Comparison of ENCODE assay signal across 8 mouse cellular contexts in the genomic region with DNA sequence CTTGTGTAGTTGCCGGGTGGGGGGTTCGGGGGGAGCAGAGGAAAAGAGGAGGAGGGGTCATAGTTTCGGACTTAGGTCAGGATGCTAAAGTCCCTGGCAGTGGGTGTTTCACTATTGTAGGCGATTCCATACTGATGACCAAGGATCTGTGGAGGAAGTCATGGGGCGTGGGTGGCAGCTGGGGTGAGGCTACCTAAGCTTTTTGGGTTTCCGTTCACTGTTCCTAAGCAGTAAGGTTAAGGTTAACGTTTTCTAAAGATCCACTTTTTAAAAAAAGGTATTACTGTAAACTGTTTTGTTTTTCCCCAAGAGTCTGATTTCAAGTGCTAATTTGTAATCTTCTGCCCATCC. TPM values are rescaled to one million over a fixed set of nuclear protein-coding genes. Genes with fewer than 3 reads are reported as not detected.
DNase-seq lines count a peak whose midpoint lies in the region; ATAC-seq and TF ChIP-seq lines count a peak whose summit lies in the region.

No protein-coding gene starts in this region.

- TF ChIP-seq POLR2A in olfactory bulb, adult 2 months (IDR thresholded peaks at IDR 0.05; ENCODE audit: insufficient read depth, low read depth, low read length): no peak

- H3K4me3 ChIP-seq in lung, postnatal 0 days (ENCODE audit: low read depth, low read length): peak overlapping the region; percentile 33
- peak overlapping the region; percentile 55 for H3K4me3 ChIP-seq in limb, embryonic 10.5 days
- peak overlapping the region; percentile 79 for H3K4me3 ChIP-seq in olfactory bulb, adult 2 months (ENCODE audit: insufficient read depth, low read depth, low read length)

- H3K4me2 ChIP-seq in lung, postnatal 0 days (replicated peaks; ENCODE audit: low read depth, low read length): peak overlapping the region; percentile 48

- H3K27me3 ChIP-seq in lung, postnatal 0 days (replicated peaks; ENCODE audit: insufficient read depth, low read length): no peaks in the 10 kb centered on the region
- no peaks in the 10 kb centered on the region for H3K27me3 ChIP-seq in limb, embryonic 10.5 days (ENCODE audit: low read depth, poor library complexity, severe bottlenecking)

- H3K27ac ChIP-seq in lung, postnatal 0 days (ENCODE audit: low read length): no peak overlapping the region
- H3K27ac ChIP-seq in limb, embryonic 10.5 days: peak overlapping the region; percentile 87
- peak overlapping the region; percentile 99 for H3K27ac ChIP-seq in olfactory bulb, adult 2 months (ENCODE audit: insufficient read depth, low read depth, low read length)

- 35% methylated on average over 7 of the region's 7 CpGs for WGBS in lung, postnatal 0 days
- 21% methylated on average over 7 of the region's 7 CpGs for WGBS in limb, embryonic 10.5 days
- WGBS in olfactory bulb, adult 2 months: 23% methylated on average over 7 of the region's 7 CpGs

- H3K4me1 ChIP-seq in lung, postnatal 0 days (ENCODE audit: insufficient read depth, low read depth, low read length): no peaks in the 10 kb centered on the region
- H3K4me1 ChIP-seq in limb, embryonic 10.5 days: no peaks in the 10 kb centered on the region
- no peaks in the 10 kb centered on the region for H3K4me1 ChIP-seq in olfactory bulb, adult 2 months (ENCODE audit: control insufficient read depth, insufficient read depth, low read length)

- no peak for TF ChIP-seq EP300 in lung, postnatal 0 days (IDR thresholded peaks at IDR 0.05)

- no peak for DNase-seq in cerebellum, adult 9-10 months
- no peak for DNase-seq in lung, postnatal 0 days (ENCODE audit: low spot score)
- no peak for DNase-seq in lung, postnatal 25 days (ENCODE audit: low spot score)
- no peak for DNase-seq in limb, embryonic 10.5 days (ENCODE audit: low spot score)
- no peak for DNase-seq in thymus, adult 18-20 months

- peak; percentile 33; the same call in 1 of the 2 replicates for ATAC-seq in cerebellum, adult (ENCODE audit: insufficient number of reproducible peaks, low FRiP score, low TSS enrichment)
- ATAC-seq in lung, postnatal 0 days: peak; percentile 46
- ATAC-seq in monocyte, adult 5-6 weeks (replicated peaks; ENCODE audit: insufficient number of reproducible peaks, low FRiP score, low TSS enrichment, poor library complexity, severe bottlenecking): no peak

- TF ChIP-seq CTCF in lung, postnatal 0 days (IDR thresholded peaks at IDR 0.05): no peak
- TF ChIP-seq CTCF in olfactory bulb, adult 2 months (IDR thresholded peaks at IDR 0.05; ENCODE audit: insufficient read depth, low read depth, low read length): no peak

- H3K9ac ChIP-seq in lung, postnatal 0 days (replicated peaks; ENCODE audit: low read depth): no peak overlapping the region

- no peaks in the 10 kb centered on the region for H3K36me3 ChIP-seq in lung, postnatal 0 days (ENCODE audit: insufficient read depth, low read length)
- H3K36me3 ChIP-seq in limb, embryonic 10.5 days: no peaks in the 10 kb centered on the region

- H3K9me3 ChIP-seq in lung, postnatal 0 days (ENCODE audit: low read length): no peaks in the 10 kb centered on the region
- H3K9me3 ChIP-seq in limb, embryonic 10.5 days (replicated peaks): no peaks in the 10 kb centered on the region

RNA-seq across cellular contexts. Expression of a gene that starts 1.2 kb away (rescaled TPM):
- polyA plus RNA-seq in lung, postnatal 0 days (2015; fragmentation: Nextera tagmentation; extraction: Ambion mirVana): 73.8 and 74.4 TPM in 2 replicates
- polyA plus RNA-seq in limb, embryonic 10.5 days (2016; fragmentation: Nextera tagmentation; extraction: Ambion mirVana): 80.8 and 96.4 TPM in 2 replicates
- polyA plus RNA-seq in olfactory bulb, adult 2 months (2012; ENCODE audit: insufficient read depth, insufficient read length, low replicate concordance, missing spikeins): not detected in 2 replicates
- total RNA-seq in monocyte, adult 5-6 weeks (2017): 52.9 to 87.7 TPM (median 65.5 TPM) in 3 replicates
